Mouse (Mus musculus) stomach, embryonic 16.5 days (tissue): ENCODE results near the gene Caps2. TPM values are rescaled to one million over a fixed set of nuclear protein-coding genes. Genes with fewer than 3 reads are reported as not detected.

Experiments
- polyA plus RNA-seq: library from polyadenylated mRNA; unstranded; fragments of >200 nt; fragmentation: Nextera tagmentation; extraction: Ambion mirVana; gene quantifications from 2 replicates; pipeline ENCODE4 v1.2.1, GENCODE M21; 2015

Caps2 gene
- polyA plus RNA-seq, 1 experiment from 2014 or later, result 0.32 TPM

Other genes with a start within 250 kb of the Caps2 start
- gene Krr1, start 191.0 kb upstream of the Caps2 start, polyA plus RNA-seq, result 38.0 and 40.2 TPM in 2 replicates
- 14.7 and 14.9 TPM in 2 replicates for gene Glipr1, start 161.0 kb upstream of the Caps2 start, polyA plus RNA-seq
- gene Glipr1l1, start 103.4 kb upstream of the Caps2 start, polyA plus RNA-seq, result not detected in 2 replicates
- not detected in 2 replicates for gene Glipr1l2, start 80.3 kb upstream of the Caps2 start, polyA plus RNA-seq
- gene Glipr1l3, start 3.3 kb upstream of the Caps2 start, polyA plus RNA-seq, result not detected in 2 replicates
- gene Kcnc2, start 107.5 kb downstream of the Caps2 start, polyA plus RNA-seq, result 1.1 and 1.2 TPM in 2 replicates